Mouse (Mus musculus) liver, adult 2 months (tissue): Measurements from ENCODE around the gene Fam102b.

Experiments
- CTCF ChIP-seq: fragments of 200-500 bp; IDR thresholded peaks from 2 replicates; pipeline ENCODE4 v1.5.1; 2011; ENCODE audit warnings: low read depth, low read length, control low read depth
- POLR2A ChIP-seq: fragments of 200-500 bp; IDR thresholded peaks from 2 replicates; pipeline ENCODE4 v1.6.1; 2011; ENCODE audit warnings: low read length, control low read depth; ENCODE audit not compliant: insufficient read depth; ENCODE audit errors: extremely low read depth

- TF ChIP-seq CTCF (no peak), POLR2A (no peak)
Measured at GRCm38 (mm10) chr3:109005777-109006176, 21.6 kb downstream of the Fam102b start.
